In the genomic region with DNA sequence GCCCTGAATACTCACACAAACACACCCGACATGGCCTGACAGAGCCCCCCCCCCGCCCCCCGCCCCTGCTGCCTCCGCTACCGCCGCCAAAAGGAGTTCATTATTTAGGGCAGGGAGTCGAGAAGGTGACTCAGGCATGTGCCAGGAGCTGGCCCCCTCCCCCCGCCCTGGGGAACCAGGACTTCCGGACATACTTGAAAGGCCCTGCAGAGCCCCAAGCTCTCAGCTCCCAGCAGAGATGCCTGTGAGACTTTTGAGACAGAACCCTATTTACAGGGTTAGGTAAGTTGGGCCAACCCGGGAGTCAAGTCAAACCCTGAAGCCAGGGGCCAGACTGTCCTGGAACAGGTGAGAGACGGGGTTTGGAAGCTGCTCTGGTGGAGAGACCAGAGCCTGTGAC, we compare ENCODE assay signal across 9 mouse cellular contexts. TPM values are rescaled to one million over a fixed set of nuclear protein-coding genes. Genes with fewer than 3 reads are reported as not detected.
DNase-seq lines count a peak whose midpoint lies in the region; ATAC-seq and TF ChIP-seq lines count a peak whose summit lies in the region.
"Had no signal": no experiment of that assay in that cellular context is flagged by ENCODE, and none has a peak within 500 bp of the region (broad histone marks: within the 10 kb centered on the region; RNA-seq: fewer than 3 reads in every experiment).

No protein-coding gene starts in this region.

- no peak overlapping the region for H3K4me3 ChIP-seq in forebrain, embryonic 13.5 days
- H3K4me3 ChIP-seq in forebrain, embryonic 12.5 days (replicated peaks) = no peak overlapping the region
- no peak overlapping the region for H3K4me3 ChIP-seq in lung, embryonic 14.5 days (ENCODE audit: low read depth, low read length)
- H3K4me3 ChIP-seq in embryonic facial prominence, embryonic 14.5 days (ENCODE audit: low read depth, low read length) = no peak overlapping the region
- H3K4me3 ChIP-seq in limb, embryonic 15.5 days = no peak overlapping the region; the same call in 1 of the 2 replicates

- 44% methylated on average over 11 of the region's 11 CpGs for WGBS in forebrain, embryonic 13.5 days
- 40% methylated on average over 11 of the region's 11 CpGs for WGBS in forebrain, embryonic 12.5 days
- 45% methylated on average over 11 of the region's 11 CpGs for WGBS in lung, embryonic 14.5 days
- WGBS in embryonic facial prominence, embryonic 14.5 days = 37% methylated on average over 11 of the region's 11 CpGs
- 36% methylated on average over 11 of the region's 11 CpGs for WGBS in limb, embryonic 15.5 days

- no peak for ATAC-seq in forebrain, embryonic 13.5 days
- ATAC-seq in forebrain, embryonic 12.5 days (ENCODE audit: low FRiP score) = no peak
- ATAC-seq in lung, embryonic 14.5 days (ENCODE audit: insufficient read depth) = no peak
- ATAC-seq in embryonic facial prominence, embryonic 14.5 days (ENCODE audit: low read depth) = no peak
- ATAC-seq in limb, embryonic 15.5 days (ENCODE audit: insufficient number of reproducible peaks, low FRiP score, low TSS enrichment, low read depth) = no peak

- H3K4me2 ChIP-seq in forebrain, embryonic 13.5 days = peak overlapping the region; percentile 60; the same call in 1 of the 2 replicates
- no peak overlapping the region for H3K4me2 ChIP-seq in forebrain, embryonic 12.5 days
- peak overlapping the region; percentile 58 for H3K4me2 ChIP-seq in lung, embryonic 14.5 days
- peak overlapping the region; percentile 53 for H3K4me2 ChIP-seq in embryonic facial prominence, embryonic 14.5 days (ENCODE audit: low read depth, low read length)
- peak overlapping the region; percentile 42; the same call in 1 of the 2 replicates for H3K4me2 ChIP-seq in limb, embryonic 15.5 days

- no peaks in the 10 kb centered on the region for H3K36me3 ChIP-seq in forebrain, embryonic 13.5 days (ENCODE audit: poor library complexity, severe bottlenecking)
- no peaks in the 10 kb centered on the region for H3K36me3 ChIP-seq in forebrain, embryonic 12.5 days (replicated peaks)
- no peaks in the 10 kb centered on the region for H3K36me3 ChIP-seq in lung, embryonic 14.5 days (ENCODE audit: insufficient read depth)
- H3K36me3 ChIP-seq in embryonic facial prominence, embryonic 14.5 days (ENCODE audit: control insufficient read depth, insufficient read depth, low read length) = peaks cover 13% of the 10 kb centered on the region; the same call in 1 of the 2 replicates
- H3K36me3 ChIP-seq in limb, embryonic 15.5 days = no peaks in the 10 kb centered on the region

- peaks cover 77% of the 10 kb centered on the region for H3K27me3 ChIP-seq in forebrain, embryonic 13.5 days
- peaks cover 83% of the 10 kb centered on the region for H3K27me3 ChIP-seq in forebrain, embryonic 12.5 days
- H3K27me3 ChIP-seq in lung, embryonic 14.5 days (ENCODE audit: insufficient read depth, low read length) = no peaks in the 10 kb centered on the region
- H3K27me3 ChIP-seq in embryonic facial prominence, embryonic 14.5 days (replicated peaks; ENCODE audit: control insufficient read depth, insufficient read depth, low read length) = no peaks in the 10 kb centered on the region
- H3K27me3 ChIP-seq in limb, embryonic 15.5 days = peaks cover 4% of the 10 kb centered on the region; the same call in 1 of the 2 replicates

- H3K9ac ChIP-seq in forebrain, embryonic 13.5 days = no peak overlapping the region
- no peak overlapping the region for H3K9ac ChIP-seq in forebrain, embryonic 12.5 days
- H3K9ac ChIP-seq in lung, embryonic 14.5 days = no peak overlapping the region
- no peak overlapping the region for H3K9ac ChIP-seq in embryonic facial prominence, embryonic 14.5 days (ENCODE audit: low read depth, low read length)
- H3K9ac ChIP-seq in limb, embryonic 15.5 days = no peak overlapping the region

- no peak for DNase-seq in lung, embryonic 14.5 days
- DNase-seq in lung, postnatal 14 days = no peak
- DNase-seq in embryonic facial prominence, embryonic 14.5 days (ENCODE audit: low spot score) = no peak
- DNase-seq in frontal cortex, postnatal 25 days (ENCODE audit: low spot score in 2 of 2) = no peak
- no peak for DNase-seq in cerebellum, adult 11-12 months
- DNase-seq: kidney, adult 11 months had no signal

- H3K27ac ChIP-seq in forebrain, embryonic 13.5 days = no peak overlapping the region
- no peak overlapping the region for H3K27ac ChIP-seq in forebrain, embryonic 12.5 days
- peak overlapping the region; percentile 78; the same call in 1 of the 2 replicates for H3K27ac ChIP-seq in lung, embryonic 14.5 days (ENCODE audit: low read depth)
- no peak overlapping the region; the same call in 1 of the 2 replicates for H3K27ac ChIP-seq in embryonic facial prominence, embryonic 14.5 days (replicated peaks; ENCODE audit: low read depth, low read length)
- peak overlapping the region; percentile 60 for H3K27ac ChIP-seq in limb, embryonic 15.5 days

- no peak for TF ChIP-seq CTCF in lung, embryonic 14.5 days (IDR thresholded peaks at IDR 0.05; ENCODE audit: low read depth)

- H3K9me3 ChIP-seq in forebrain, embryonic 13.5 days (replicated peaks) = peaks cover 26% of the 10 kb centered on the region
- H3K9me3 ChIP-seq in forebrain, embryonic 12.5 days = peaks cover 26% of the 10 kb centered on the region
- H3K9me3 ChIP-seq in lung, embryonic 14.5 days (ENCODE audit: low read depth, low read length) = peaks cover 22% of the 10 kb centered on the region; the same call in 1 of the 2 replicates
- peaks cover 27% of the 10 kb centered on the region for H3K9me3 ChIP-seq in embryonic facial prominence, embryonic 14.5 days (ENCODE audit: control insufficient read depth, low read length)
- peaks cover 16% of the 10 kb centered on the region for H3K9me3 ChIP-seq in limb, embryonic 15.5 days

- peaks cover 15% of the 10 kb centered on the region for H3K4me1 ChIP-seq in forebrain, embryonic 13.5 days
- H3K4me1 ChIP-seq in forebrain, embryonic 12.5 days = peaks cover 39% of the 10 kb centered on the region
- peaks cover 6% of the 10 kb centered on the region; the same call in 1 of the 2 replicates for H3K4me1 ChIP-seq in lung, embryonic 14.5 days (ENCODE audit: insufficient read depth)
- peaks cover 12% of the 10 kb centered on the region; the same call in 1 of the 2 replicates for H3K4me1 ChIP-seq in embryonic facial prominence, embryonic 14.5 days (ENCODE audit: control insufficient read depth, insufficient read depth, low read length)
- peaks cover 51% of the 10 kb centered on the region for H3K4me1 ChIP-seq in limb, embryonic 15.5 days

RNA-seq across cellular contexts. Expression of a gene that starts 1.1 kb away (rescaled TPM):
- 140 and 149 TPM in 2 replicates for polyA plus RNA-seq in forebrain, embryonic 13.5 days (2015; fragmentation: Nextera tagmentation; extraction: Ambion mirVana)
- polyA plus RNA-seq in forebrain, embryonic 12.5 days (2016; fragmentation: Nextera tagmentation; extraction: Ambion mirVana) = 326 and 351 TPM in 2 replicates
- 587 and 596 TPM in 2 replicates for polyA plus RNA-seq in lung, embryonic 14.5 days (2014; fragmentation: Nextera tagmentation; extraction: Ambion mirVana)
- 2,410 and 2,543 TPM in 2 replicates for polyA plus RNA-seq in embryonic facial prominence, embryonic 14.5 days (2014; fragmentation: Nextera tagmentation; extraction: Ambion mirVana)
- polyA plus RNA-seq in limb, embryonic 15.5 days (2015; fragmentation: Nextera tagmentation; extraction: Ambion mirVana) = 1,248 and 1,513 TPM in 2 replicates

RNA-seq across cellular contexts. Expression of a gene that starts 11.6 kb away (rescaled TPM):
- polyA plus RNA-seq in forebrain, embryonic 13.5 days (2015; fragmentation: Nextera tagmentation; extraction: Ambion mirVana) = 0.15 and 0.45 TPM in 2 replicates
- polyA plus RNA-seq in forebrain, embryonic 12.5 days (2016; fragmentation: Nextera tagmentation; extraction: Ambion mirVana) = 0.26 and 0.27 TPM in 2 replicates
- 0.91 and 1.4 TPM in 2 replicates for polyA plus RNA-seq in lung, embryonic 14.5 days (2014; fragmentation: Nextera tagmentation; extraction: Ambion mirVana)
- 2.5 and 2.8 TPM in 2 replicates for polyA plus RNA-seq in embryonic facial prominence, embryonic 14.5 days (2014; fragmentation: Nextera tagmentation; extraction: Ambion mirVana)
- 2.7 and 3.3 TPM in 2 replicates for polyA plus RNA-seq in limb, embryonic 15.5 days (2015; fragmentation: Nextera tagmentation; extraction: Ambion mirVana)

RNA-seq across cellular contexts. Expression of a gene that starts 41.0 kb away (rescaled TPM):
- 0.55 TPM in 1 of 2 replicates, not detected in the other for polyA plus RNA-seq in forebrain, embryonic 13.5 days (2015; fragmentation: Nextera tagmentation; extraction: Ambion mirVana)
- 0.63 and 0.79 TPM in 2 replicates for polyA plus RNA-seq in forebrain, embryonic 12.5 days (2016; fragmentation: Nextera tagmentation; extraction: Ambion mirVana)
- polyA plus RNA-seq in lung, embryonic 14.5 days (2014; fragmentation: Nextera tagmentation; extraction: Ambion mirVana) = 2.9 and 3.9 TPM in 2 replicates
- polyA plus RNA-seq in embryonic facial prominence, embryonic 14.5 days (2014; fragmentation: Nextera tagmentation; extraction: Ambion mirVana) = 6.3 and 8.0 TPM in 2 replicates
- polyA plus RNA-seq in limb, embryonic 15.5 days (2015; fragmentation: Nextera tagmentation; extraction: Ambion mirVana) = 7.1 and 10.5 TPM in 2 replicates

Comparison
In these comparisons a context has a peak if more than half of its experiments do, and no peak if none do; other contexts are left out.
1. H3K27ac ChIP-seq: peak in lung, embryonic 14.5 days (single experiment) and limb, embryonic 15.5 days (single experiment); none in forebrain, embryonic 13.5 days (single experiment), forebrain, embryonic 12.5 days (single experiment) and embryonic facial prominence, embryonic 14.5 days (single experiment).